Mouse (Mus musculus): ENCODE data around the gene Tmem143.
"Not testable (repeated sequence)": the region's sequence is repeated elsewhere in the genome, so short reads cannot be mapped to it uniquely, and the experiment has no call there.

The Tmem143 gene

DNA sequence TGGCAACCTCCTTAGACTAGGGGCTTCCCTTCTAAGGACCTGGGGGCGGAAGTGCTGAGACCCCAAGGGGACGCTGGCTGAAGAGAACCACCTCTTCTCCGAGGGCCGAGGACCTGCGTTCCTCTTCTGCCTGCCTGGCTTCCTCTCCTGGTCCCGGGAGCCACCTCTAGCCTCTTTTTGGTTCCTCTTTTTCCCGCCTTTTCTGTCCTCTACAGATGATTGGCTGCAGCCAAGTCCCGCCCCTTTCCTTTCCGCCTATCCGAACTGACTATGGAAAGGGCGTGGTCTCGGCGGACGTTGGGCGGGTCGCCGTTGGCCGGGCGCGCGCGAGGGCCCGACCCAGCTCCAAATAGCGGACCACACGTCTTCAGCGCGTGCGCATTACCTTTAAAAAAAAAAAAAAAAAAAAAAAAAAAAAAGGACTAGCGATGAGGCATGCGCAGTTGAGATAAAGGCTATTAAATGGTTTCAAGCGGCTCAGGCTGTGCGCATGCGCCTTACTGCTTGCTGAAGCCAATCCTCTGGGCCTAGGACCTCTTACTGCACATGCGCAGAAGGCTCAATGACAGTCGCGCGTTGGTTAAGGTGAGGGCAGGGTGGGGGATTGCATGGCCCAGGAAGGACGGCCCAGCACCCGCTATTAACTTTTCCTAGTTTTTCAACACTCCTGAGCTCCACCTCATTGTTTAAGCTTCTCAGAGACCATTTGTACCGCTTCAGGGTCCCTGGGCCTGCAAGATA, at the start of gene Tmem143, which contains the start of gene Syngr4:
Tmem143 (plus strand) TSS at position 425 of the 741 bp plus-strand sequence.
Syngr4 (minus strand) TSS at position 198 of the 741 bp plus-strand sequence.
- DNase-seq (ENCODE audit: low spot score in 2 of 2), result peak; percentile 94 to 97

DNA sequence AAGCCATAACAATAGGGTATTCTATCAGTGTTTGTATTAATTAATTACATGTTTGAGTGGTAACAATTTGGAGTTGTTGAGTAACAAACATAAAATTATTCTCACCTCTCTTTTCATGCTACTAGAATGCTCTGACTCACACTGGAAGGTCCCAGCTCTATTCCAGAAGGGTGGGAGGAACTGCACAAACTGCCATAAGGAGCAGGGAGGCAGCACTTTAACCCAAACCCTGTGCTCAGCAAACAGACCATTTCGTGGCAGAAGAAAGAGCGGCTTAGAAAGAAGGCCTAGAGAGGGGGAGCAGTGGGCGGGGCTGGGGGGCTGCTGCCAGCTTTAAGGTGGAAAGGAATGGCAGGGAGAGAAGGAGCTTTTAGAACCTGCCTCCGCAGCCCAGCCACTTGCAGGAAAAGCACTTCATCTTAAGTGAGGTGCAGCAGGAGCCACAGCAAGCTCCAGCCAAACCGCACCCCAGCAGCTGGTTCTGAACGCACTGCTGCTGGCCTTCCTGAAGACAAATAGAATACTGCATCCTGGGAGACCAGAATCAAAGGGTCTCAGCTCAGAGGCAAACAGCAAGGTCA, 48.2 kb upstream of the Tmem143 start:
- no peak for DNase-seq (ENCODE audit: low spot score in 2 of 2)

DNA sequence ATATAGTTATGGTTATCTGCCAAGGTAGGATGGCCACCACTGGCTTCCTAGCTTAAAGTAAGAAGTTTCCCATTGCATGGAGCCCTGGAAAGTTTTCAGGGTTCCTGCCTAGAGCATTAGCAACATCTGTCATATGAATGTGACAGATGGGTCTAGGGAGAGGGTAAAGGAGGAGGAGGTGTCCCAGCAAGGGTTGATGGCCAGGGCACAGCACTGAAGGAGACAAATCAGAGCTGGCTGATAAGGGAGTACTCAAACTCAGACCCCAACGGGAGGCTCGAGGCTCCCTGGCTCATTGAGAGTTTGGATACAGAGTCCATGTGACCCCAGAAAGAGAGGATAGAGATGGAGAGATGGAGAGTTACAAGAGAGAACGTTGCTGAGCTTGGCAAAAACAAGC, 46.1 kb upstream of the Tmem143 start:
- DNase-seq (ENCODE audit: low spot score in 2 of 2), result no peak

DNA sequence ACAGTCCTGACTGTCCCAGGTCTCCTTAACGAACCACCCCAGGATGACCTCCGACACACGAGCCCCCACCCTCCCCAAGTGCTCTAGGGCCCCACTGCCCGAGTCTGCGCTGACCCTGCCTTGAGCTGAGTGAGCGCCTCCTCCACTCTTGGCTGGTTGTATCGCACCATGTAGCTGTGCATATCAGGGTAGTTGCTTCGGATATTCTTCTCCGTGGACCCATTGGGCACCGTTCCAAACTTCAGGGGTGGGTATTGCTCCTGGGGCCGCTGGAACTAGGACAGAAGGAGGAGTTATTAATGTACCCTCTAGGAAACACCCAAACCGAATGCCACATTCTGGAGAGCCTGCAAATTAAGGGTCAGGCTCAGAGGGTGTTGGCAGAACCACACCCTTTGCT, 43.7 kb upstream of the Tmem143 start:
- DNase-seq (ENCODE audit: low spot score in 2 of 2), result no peak

DNA sequence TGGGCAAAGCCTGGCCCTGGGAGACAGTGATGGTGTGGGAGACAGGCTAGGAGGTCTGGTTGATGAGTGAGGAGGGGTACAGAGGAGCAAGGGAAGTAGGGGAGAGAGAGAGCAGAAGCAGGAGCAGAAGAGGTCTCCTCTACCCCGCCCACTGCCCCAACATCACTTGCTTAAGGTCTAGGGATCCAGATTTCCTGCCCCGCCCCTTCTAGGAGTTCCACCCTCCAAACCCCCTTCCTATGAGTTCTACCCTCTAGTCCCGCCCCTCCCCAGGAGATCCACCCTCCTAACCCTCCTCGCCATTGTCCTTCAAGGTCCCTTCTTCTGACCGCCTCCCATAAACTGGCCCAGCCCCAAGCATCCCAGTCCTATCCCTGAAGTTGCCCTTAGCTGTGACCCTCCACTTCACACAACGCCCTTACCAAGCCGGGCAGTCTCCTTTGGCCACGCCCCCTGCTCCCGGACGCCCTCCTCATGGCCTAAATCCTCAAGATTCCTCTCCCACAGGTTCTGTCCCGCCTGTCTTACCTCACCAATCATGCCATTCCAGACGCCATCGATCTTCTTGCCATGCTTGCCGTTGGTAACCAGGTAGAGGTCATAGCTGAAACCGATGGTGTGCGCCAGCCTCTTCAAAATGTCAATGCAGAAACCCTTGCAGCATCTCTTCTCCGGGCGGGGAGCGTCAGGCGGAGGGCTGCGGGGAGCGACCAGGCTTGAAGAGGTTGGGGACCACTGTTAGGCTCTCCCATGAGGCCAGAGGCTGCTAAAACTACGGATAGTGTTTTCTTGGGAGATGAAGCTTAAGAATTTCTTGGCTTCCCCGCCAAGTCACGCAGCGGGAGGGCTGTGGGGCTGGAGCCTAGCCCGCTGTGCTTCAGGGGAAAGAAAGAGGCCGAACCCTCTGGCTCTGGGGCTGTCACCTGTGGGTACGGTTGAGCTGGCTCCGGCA, 39.5 kb upstream of the Tmem143 start:
- no peak for DNase-seq (ENCODE audit: low spot score in 2 of 2)

DNA sequence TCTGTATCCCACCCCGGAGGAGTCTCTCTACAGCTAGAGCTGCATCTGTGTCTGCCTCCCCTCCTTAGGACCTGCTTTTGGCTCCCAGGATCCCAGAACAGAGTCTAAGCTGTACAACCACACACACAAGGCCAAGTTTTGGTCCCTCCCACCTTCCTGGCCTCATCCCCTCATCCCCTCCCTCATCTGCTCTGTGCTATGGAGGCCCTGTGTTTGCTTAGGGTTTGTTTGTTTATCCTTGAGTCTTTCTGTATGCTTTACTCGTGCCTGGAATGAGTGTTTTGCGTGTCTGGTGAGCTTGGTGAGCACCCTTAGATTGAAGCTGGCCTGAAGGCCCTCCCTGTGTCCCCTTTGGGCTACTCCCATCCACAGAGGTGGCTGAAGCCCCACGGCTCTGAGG, 37.7 kb upstream of the Tmem143 start:
- DNase-seq (ENCODE audit: low spot score in 2 of 2), result no peak

DNA sequence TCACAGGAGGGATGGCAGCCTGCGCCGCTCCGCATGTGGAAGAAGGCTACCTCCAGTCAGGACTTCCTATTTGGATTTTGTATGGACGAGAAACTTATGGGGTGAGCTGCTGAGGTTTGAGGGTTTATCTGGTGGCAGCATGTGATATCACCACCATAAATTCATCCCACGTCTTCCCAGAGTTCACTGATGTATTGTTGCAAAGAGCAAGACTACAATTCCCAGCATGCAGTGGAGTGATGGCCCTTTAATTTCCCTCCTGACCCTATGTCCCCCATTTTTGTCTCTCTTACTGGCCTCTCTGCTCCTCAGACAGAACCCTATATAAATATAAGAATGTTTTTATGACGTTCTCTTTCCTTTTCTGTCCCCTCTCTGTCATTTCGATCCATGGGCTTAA, 33.9 kb upstream of the Tmem143 start:
- no peak for DNase-seq (ENCODE audit: low spot score in 2 of 2)

DNA sequence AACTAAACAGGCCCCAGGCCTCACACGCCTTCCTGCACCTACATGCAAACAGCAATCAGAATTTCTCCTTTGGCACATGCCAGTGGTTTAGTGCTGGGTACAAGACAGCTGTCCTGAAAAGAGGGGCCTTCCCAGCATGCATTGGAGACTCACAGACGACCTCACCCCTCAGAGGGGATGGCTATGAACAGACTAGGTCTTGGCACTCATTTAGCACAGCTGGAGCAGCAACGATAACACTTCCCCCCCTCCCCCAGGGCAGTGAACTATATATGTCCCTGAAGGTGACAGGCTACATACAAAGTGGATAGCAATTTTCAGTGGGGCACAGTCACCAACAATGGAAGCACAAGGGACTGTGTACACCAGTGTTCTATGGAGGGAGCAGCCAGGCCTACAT, 32.3 kb upstream of the Tmem143 start:
- DNase-seq (ENCODE audit: low spot score in 2 of 2), result no peak

DNA sequence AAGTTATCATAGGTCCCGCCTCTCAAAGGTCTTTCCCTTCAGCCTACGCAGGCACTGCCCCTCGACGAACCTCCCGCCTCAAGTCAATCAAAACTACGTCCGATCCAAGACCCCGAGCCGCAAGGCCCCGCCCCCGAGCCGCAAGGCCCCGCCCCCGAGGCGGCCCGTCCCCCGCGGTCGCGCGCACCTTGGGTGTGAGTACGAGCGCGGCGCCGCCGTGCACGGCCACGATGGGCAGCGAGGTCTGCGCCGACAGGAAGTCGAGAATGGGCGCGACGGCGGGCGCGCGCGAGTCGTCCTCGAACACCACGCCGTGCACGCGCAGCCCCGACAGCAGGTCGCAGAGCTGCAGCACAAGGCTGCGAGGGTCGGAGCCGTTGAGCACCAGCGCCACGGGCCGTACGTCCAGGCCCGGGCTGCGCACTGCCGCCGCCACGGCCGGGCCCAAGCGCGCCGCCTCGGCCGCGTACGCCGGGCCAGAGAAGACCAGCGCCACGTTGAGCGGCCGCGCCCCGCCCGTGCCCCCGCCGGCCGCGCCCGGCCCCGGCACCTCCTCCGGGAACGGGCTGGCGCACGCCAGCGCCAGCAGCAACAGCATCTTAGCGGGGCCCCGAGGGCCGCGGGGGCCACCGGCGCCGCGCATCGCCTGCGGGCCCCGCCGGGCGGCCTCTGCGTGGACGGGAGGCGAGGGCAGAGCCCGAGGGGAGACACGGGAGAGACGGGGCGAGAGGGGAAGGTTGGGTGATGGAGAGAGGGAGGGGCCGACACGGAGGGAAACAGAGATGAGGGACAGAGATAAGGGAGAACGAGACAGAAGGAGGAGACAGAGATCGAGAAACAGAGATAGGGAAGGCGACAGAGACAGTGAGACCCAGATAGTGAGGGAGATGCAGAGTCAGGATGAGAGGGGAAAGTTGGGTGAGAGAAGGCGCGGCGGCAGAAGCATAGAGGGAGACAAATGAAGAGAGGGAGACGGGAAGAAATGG, 30.5 kb upstream of the Tmem143 start:
- peak; percentile 36 to 75 for DNase-seq (ENCODE audit: low spot score in 2 of 2)

DNA sequence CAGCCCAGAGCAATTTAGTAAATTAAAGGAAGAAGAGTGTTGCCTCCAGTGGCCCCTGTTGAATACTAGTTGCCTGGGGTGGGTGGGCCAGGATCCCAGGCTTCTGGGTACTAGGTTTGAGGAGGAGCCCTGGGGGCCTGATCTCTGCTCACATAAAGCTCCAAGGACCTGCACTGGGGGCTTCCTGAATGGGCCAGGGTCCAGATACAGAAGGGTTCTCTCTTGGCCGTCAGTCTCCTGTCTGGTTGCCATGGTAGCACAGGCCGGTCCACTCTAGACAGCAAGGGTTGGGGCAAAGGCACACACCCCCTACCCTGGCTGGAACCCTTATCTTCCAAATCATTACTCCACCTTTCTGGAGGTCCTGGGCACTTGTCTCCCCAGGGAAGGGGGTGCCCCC, 28.9 kb upstream of the Tmem143 start:
- DNase-seq (ENCODE audit: low spot score in 2 of 2), result no peak

DNA sequence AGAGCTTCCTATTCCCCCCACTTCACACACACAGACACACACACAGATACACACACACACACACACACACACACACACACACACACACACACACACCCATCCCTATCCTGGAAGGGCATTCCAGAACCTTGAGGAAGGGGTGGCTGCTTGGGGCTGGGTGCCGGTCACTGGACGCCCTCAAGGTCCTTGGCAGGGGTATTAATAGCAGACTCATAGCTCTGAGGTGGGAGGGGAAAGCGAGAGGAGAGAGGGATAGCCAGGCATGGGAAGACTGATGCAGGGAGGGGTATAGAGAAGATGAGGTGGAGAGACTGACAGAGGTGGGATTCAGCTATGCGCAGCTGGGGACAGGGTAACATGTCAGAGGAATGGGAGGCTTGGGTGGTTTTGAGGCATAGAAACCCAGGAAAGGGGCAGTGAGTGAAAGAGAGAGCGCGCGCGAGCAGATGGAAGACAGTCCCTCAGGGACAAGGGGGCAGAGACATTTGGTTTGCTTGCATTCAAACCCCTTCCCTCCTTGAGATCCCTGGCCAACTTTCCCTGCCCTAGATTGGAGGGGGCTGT, 27.6 kb upstream of the Tmem143 start:
- no peak for DNase-seq (ENCODE audit: low spot score in 2 of 2)

DNA sequence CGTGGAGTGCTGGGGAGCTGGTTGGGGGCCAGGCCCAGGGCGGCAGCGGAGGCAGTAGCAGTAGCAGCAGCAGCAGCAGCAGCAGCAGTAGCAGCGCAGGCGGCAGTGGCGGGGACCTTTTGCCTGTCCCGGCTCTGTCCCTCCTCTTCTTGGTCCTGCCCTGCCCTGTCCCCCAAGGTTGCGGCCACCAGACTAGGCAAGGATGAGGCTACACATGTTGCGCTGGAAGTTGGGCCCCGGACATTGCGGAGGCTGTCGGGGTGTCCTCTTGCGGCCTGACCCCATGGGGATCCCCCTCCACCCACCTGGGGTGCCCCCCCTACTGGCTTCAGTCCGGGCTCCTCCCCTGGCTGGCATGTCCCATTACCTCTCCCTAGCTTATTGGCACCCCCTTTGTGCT, 27.0 kb upstream of the Tmem143 start:
- DNase-seq (ENCODE audit: low spot score in 2 of 2), result no peak

DNA sequence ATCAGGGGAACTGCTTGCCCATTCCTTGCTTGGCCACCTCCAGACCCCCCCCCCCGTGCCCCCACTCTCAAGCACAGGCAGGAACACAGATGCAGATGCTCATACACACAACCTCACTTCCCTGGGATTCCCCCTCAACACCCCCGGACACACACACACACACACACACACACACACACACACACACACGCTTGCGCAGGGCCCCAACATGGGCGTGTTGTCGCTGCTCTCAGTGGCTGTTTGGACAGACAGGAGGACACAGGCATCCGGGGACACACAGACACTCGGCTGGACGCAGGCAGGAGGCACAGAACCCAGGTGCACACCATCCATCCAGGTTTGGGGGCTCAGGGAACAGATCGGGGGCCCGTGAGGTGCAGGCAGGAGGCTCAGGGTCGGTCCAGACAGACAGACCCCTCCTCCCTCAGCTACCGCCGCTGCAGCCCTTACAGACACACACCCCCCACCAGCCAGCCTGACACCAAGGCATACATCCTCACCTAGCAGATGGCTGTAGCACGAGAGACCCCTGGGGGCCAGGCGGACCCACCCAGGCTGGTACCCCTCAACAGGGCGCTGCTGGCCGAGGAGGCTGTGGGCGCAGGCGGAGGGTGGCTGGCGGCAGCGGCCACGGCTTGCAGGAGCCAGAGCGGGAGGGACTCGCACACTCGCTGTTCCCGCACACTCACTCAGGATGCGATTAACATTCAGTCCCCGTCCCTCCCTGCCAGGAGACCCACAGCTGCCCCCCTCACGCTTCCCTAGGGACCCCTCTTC, 26.3 kb upstream of the Tmem143 start:
- DNase-seq (ENCODE audit: low spot score in 2 of 2), result no peak

DNA sequence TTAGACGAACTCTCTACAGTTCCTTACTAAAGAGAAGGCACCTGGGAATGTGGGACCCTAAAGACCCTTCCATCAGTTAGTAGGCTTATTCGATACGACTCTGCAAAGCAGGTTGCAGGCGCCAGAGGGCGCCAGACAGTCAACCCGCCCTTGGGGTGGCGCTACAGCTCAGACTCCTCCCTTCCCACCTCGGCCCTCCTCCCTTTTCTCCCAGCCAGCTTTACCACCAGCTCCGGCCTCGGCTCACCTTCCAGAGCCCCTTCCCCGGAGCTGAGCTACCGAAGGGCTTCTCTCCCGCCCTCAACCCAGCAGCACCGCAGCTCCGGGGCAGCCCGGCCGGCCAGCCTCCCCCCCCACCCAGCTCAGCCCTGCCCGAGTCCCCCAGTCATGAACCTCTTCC, 24.1 kb upstream of the Tmem143 start, which contains the start of gene Kdelr1:
Kdelr1 (plus strand) TSS at position 149 of the 400 bp plus-strand sequence.
- peak; percentile 60 to 93 for DNase-seq (ENCODE audit: low spot score in 2 of 2)

DNA sequence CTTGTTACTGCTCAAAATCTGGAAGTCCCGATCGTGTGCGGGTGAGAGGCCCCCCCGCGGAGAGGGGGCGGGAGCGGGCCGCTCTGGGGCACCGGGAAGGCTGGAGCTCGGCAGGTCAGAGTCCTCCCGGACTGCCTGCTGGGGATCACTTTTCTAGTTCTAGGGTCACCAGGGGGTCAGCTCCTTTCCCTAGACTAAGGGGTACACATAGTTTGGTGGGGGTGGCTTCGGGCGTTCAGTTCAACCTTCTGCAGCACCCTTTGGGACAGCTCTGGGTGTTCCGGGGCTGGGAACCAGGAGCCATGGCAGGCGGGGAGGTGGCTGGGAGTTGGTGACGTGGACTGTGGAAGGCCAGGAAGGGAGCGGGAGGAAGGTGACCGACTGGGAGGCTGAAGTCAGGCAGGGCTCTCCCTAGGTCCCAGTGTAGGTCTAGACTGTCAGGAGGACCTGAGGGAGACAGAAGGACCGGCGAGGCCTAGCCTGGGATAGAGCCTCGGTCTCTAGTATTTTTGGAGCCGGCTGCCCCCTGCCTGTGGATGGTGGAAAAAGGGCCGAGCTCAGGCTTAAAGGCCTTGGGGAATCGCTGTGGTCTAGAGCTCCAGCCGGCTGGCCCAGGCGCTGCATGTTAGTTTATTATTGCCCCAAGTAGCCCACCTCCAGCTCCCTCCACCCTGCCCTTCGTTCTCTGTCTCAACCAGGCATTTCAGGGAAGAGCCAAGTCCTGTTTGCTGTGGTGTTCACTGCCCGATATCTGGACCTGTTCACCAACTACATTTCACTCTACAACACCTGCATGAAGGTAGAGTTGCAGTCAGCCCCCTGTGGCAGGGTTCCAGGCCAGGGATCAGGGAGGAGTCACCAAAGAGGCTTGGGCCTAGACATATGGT, 23.4 kb upstream of the Tmem143 start:
- DNase-seq (ENCODE audit: low spot score in 2 of 2), result peak in 1 of 2 experiments; percentile 57

DNA sequence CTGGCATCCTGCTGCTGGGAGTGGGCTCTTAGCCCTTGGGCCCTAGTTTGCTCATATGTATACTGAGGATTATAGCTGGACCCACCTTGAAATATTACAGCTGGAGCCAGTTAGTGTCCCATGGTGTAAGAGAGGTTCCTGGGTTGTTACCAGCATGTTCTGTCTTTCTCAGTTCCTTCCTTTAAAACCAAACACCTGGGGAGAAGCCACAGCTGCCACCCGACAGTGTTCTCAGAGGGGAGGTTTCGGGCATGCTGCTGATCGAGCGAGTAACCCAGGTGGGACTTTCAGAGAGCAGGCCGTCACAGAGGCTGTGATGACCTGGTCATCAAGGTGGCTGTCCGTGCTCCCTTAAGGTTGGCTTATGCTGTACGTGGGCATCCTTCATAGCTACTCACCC, 19.8 kb upstream of the Tmem143 start:
- no peak for DNase-seq (ENCODE audit: low spot score in 2 of 2)

DNA sequence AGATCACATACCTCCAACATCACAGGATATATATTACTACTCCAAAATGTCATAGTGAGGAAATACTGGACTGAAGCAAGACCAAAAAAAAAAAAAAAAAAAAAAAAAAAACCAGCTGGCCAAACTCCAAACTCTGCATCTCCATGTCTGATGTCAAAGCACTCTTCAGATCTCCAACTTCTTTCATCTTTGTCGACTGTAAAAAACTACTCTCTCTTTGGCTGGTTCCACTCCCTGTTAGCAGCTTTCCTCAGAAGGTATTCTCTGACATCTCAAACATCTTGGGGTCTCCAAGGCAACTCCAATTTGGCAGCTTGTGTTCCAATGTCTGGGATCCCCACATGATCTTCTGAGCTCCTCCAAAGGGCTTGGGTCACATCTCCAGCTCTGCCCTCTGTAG, 18.5 kb upstream of the Tmem143 start, which contains the start of gene Grin2d:
Grin2d (minus strand) TSS at position 101 of the 400 bp plus-strand sequence.
- not testable (repeated sequence) for DNase-seq (ENCODE audit: low spot score in 2 of 2)

DNA sequence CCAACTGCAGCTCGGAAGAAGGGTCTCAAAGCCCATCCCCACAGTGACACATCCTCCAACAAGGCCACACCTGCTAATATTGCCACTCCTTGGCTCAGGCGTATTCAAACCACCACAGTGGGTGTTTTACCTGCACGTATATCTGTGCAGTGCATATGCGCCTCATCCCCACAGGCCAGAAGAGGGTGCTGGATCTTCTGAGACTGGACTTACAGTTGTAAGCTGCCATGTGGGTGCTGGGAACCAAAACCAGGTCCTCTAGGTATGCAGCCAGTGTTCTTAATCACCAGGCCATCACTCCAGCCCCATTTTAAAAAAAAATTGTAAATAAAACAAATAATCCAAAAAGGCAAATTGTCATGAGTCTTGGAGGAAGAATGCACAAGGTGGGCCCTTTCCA, 16.2 kb upstream of the Tmem143 start:
- no peak for DNase-seq (ENCODE audit: low spot score in 2 of 2)

DNA sequence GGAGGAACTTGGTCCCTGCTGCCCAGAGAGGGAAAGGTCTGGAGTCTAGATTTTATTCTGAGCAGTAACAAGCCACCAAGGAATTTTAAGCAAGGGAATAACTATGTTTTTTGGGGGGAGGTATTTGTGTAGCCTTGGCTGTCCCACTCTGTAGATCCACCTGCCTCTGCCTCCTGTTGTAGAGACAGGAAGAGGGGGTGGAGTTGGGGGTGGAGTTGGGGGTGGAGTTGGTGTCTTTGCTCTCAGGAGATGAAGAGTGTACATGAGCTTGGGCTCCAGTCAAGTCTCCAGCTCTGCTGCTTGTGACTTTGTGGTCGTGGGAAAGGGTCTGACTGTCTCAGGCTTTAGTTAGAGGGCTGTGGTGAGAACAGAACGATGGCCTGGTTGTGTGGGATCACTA, 15.7 kb upstream of the Tmem143 start:
- DNase-seq (ENCODE audit: low spot score in 2 of 2), result no peak
